Mouse (Mus musculus) urinary bladder, adult 18-20 months (tissue): ENCODE results near the gene Cfap100.

Experiments
- DNase-seq, 2 experiments: peaks; one replicate each; pipeline ENCODE4 v3.0.0; 2022; ENCODE audit warnings: low spot score in 2 of 2, mixed read lengths in 2 of 2

The Cfap100 gene

GRCm38 (mm10) chr6:90381465-90381864 is 47.1 kb downstream of the Cfap100 start:
- DNase-seq = no peak

DNA sequence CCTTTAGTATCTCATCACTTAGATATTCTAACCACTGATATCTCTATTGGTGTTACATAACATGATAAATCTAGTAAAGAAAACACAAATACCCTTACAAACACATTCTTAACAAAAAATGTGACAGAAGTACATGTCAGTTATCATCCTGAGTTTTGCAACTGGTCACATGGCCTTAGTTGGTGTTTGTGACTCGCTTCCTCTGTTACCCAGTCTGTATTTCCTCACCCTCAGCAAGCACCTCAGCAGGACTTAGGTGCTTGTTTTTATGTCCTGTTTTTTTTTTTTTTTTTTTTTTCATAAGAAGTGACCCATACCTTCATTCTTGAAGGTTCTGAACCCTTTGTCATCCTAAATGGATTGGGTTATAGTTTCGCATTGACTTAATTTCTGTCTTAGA is 50.9 kb downstream of the Cfap100 start:
- DNase-seq = no peak

GRCm38 (mm10) chr6:90374647-90375046 is 54.0 kb downstream of the Cfap100 start:
- DNase-seq = no peak

GRCm38 (mm10) chr6:90369725-90370553 is 58.7 kb downstream of the Cfap100 start:
- peak; percentile 16 to 55 for DNase-seq

- peak; percentile 98 to 99 for DNase-seq
Measured at GRCm38 (mm10) chr6:90368976-90369724, 59.4 kb downstream of the Cfap100 start, which contains the start of gene Zxdc. Gene Zxdc (plus strand): TSS chr6:90369492.

- no peak for DNase-seq
Measured at GRCm38 (mm10) chr6:90363301-90363700, 65.3 kb downstream of the Cfap100 start.

DNA sequence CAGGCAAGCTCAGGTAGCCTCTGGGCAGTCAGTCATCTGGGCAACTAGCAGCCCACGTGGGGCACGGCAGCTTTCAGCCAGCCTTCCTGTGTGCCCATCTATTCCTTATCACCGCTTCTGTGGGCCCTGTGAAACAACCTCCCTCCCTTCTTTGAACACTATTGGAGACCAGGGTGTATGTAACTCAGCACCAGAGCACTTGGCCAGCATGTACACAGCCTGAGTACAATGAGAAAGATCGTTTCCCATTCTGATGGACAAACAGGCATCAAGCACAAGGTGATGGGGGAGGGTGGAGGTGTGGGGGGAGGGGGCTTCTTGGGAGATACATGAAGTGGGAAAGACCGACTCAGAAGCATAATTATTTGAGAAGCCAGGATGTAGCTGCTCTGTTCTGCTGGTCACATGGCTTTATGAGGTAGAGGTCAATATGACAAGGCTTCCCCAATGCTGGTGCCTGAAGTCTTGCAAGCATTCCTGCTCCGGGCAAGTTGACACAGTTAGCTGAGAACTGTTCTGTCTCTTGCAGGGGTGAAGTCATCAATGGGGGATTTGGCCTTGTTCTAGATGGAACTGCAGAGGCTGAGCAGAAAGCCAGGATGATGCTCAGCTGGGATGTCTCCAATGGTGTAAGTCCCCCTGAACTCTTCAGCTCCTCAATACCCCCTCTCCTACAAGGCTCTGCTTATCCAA is 67.5 kb downstream of the Cfap100 start:
- DNase-seq = no peak

GRCm38 (mm10) chr6:90360024-90360781 is 68.4 kb downstream of the Cfap100 start:
- peak in 1 of 2 experiments; percentile 54 for DNase-seq

- DNase-seq = no peak
Measured at GRCm38 (mm10) chr6:90359445-90359844, 69.2 kb downstream of the Cfap100 start.

DNA sequence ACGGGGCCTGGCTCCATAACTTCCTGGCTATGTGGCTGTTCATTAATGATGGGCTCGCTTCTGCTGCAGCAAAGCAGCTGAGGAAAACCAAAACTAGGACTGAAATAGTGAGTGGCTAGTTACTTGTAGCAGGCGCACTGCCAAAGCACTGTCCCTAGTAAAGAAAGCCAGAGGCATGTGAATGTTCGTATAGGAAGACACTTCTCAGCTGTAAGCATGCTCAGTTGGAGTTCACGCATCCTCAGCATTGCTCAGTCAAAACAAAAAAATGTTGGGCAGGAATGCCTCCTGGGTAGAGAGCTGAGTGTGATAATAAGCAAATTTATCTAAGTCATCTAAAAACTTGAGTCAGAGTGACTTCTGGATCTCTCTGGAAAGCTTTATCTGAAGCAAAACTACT is 70.5 kb downstream of the Cfap100 start:
- no peak for DNase-seq
